Mouse (Mus musculus): ENCODE results near the gene Aldh1a1. TPM values are rescaled to one million over a fixed set of nuclear protein-coding genes. Genes with fewer than 3 reads are reported as not detected.
"Not testable (repeated sequence)": the region's sequence is repeated elsewhere in the genome, so short reads cannot be mapped to it uniquely, and the experiment has no call there.

Aldh1a1 gene
- polyA plus RNA-seq, 1 experiment, result 242 TPM

DNA sequence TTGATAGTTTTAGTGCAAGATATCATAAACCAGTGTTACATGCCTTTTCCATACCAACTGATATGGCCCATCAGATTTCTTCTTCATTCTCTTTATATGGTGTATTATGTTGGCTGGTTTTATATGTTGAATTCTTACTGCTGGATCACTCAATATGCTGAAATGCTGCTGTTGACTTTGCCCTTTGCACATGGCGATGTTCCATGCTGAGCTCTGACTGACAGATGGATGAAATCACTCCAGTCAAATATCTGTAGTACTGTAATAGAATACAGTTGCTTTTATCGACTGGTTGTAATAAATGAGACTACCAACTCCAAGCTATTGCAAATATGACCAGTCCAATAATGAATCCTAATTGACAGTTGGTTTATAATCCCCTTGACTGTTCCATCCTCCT lies 19.5 kb downstream of the Aldh1a1 start:
- no peaks in the 10 kb centered on the region; the same call in 1 of the 2 replicates for H3K4me1 ChIP-seq (ENCODE audit: control insufficient read depth, insufficient read depth, low read length)
- WGBS, result 79% methylated on average over 2 of the region's 2 CpGs
- TF ChIP-seq POLR2A (IDR thresholded peaks at IDR 0.05; ENCODE audit: borderline replicate concordance, extremely low read depth, low read depth, low read length) (no peak), CTCF (IDR thresholded peaks at IDR 0.05; ENCODE audit: insufficient read depth, low read length) (no peak)
- no peak for DNase-seq
- no peak overlapping the region for H3K4me3 ChIP-seq (replicated peaks; ENCODE audit: extremely low read depth, low read depth, low read length)

DNA sequence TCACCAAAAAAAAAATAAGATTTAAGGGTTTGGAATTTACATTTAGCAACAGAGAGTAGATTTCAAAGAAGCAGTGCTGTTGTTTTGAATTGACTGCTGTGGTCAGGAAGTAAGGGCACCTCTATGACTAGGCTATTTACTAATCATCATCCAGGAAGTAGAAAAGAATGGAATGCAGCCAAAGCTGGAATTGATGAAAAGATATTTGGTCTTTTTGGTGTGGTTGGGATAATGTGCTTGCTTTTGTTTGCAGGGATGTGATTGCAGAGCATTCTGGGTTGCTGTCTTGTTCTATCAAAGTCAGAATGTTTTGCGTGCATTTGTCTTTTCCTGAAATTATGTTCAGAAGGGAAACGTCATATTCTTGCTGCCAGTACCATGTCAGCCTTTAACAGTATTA lies 20.7 kb downstream of the Aldh1a1 start:
- TF ChIP-seq CTCF (IDR thresholded peaks at IDR 0.05; ENCODE audit: insufficient read depth, low read length), result no peak
- no peak for TF ChIP-seq POLR2A (IDR thresholded peaks at IDR 0.05; ENCODE audit: borderline replicate concordance, extremely low read depth, low read depth, low read length)
- no peak overlapping the region for H3K4me3 ChIP-seq (replicated peaks; ENCODE audit: extremely low read depth, low read depth, low read length)
- no peaks in the 10 kb centered on the region; the same call in 1 of the 2 replicates for H3K4me1 ChIP-seq (ENCODE audit: control insufficient read depth, insufficient read depth, low read length)
- WGBS, result 60% methylated on average over 2 of the region's 2 CpGs
- no peak for DNase-seq

DNA sequence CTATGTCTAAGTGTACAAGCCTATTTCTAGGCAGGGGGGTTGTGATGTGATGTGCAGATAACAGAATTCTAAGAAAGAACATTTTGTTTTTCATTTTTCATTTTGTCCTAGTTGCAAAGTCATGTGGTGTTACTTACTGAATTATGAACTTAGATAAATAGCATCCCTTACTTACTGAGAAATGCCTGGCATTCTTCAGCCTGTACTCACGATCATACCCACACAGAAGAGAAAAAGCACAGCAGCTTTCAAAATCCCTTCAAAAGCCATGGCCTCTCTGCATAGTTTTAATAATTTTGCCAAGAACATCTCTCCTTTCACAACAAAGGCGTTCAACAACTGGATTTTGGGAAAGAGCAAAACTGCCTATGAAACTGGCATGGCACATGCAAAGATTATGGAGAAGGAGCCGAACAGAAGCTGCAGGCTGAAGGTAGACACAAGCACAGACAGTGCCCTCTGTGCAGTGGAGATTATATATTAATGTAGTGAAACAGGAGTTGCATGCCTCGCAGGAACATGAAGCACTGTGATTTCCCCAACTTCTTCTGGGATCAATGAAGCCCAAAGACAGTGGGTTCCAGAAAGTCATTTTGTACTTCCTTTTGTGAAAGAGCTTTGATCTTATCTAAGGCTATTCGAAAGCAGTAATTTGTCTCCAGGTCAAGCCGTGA lies 21.3 kb downstream of the Aldh1a1 start:
- TF ChIP-seq POLR2A (IDR thresholded peaks at IDR 0.05; ENCODE audit: borderline replicate concordance, extremely low read depth, low read depth, low read length), result no peak
- no peak for TF ChIP-seq CTCF (IDR thresholded peaks at IDR 0.05; ENCODE audit: insufficient read depth, low read length)
- DNase-seq, result no peak
- 45% methylated on average over 6 of the region's 6 CpGs for WGBS
- no peaks in the 10 kb centered on the region for H3K4me1 ChIP-seq (ENCODE audit: control insufficient read depth, insufficient read depth, low read length)
- H3K4me3 ChIP-seq (replicated peaks; ENCODE audit: extremely low read depth, low read depth, low read length), result no peak overlapping the region

DNA sequence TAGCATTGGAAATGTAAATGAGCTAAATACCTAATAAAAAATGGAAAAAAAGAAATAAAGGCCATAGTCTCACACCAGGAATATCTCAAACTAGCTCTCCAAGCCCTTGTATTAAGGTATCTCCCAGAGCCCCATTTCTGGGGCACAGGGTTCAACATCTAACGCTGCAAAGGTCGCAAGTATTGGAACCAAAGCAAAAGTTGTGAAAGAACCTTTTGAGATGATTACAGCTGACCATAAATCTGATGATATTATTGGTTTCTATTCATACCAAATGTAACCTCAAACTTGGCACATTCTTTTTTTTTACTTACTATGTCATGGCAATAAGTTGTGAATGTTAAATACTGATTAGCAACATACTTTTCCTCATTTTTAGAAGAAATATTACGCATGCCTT lies 24.0 kb downstream of the Aldh1a1 start:
- WGBS, result 78% methylated on average over 3 of the region's 3 CpGs
- no peak for DNase-seq
- Histone ChIP-seq H3K4me3 (replicated peaks; ENCODE audit: extremely low read depth, low read depth, low read length) (no peak overlapping the region), H3K4me1 (ENCODE audit: control insufficient read depth, insufficient read depth, low read length) (no peaks in the 10 kb centered on the region)
- TF ChIP-seq POLR2A (IDR thresholded peaks at IDR 0.05; ENCODE audit: borderline replicate concordance, extremely low read depth, low read depth, low read length) (no peak), CTCF (IDR thresholded peaks at IDR 0.05; ENCODE audit: insufficient read depth, low read length) (no peak)

DNA sequence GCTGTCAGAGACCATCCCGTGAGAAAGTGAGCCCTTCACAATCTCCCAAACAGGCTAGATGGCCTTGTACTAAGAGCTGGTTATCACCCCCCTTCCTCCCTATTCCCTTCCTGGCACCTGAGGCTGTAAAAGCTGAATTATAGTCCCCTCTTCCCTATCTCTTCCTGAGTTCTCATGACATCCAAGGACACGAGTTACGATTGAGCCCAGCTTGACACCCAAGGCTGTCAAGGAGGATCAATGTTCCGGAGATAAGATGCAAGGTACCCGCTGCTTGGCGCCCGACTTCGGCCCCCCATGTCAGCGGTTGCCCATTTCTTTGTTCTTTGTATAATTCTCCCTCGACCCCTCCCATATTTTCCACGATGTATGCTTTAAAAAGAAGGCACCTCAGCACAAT lies 36.6 kb downstream of the Aldh1a1 start:
- not testable (repeated sequence) for DNase-seq; H3K4me1 ChIP-seq (ENCODE audit: control insufficient read depth, insufficient read depth, low read length); H3K4me3 ChIP-seq (replicated peaks; ENCODE audit: extremely low read depth, low read depth, low read length)
- WGBS, result 80% methylated on average over 11 of the region's 11 CpGs

DNA sequence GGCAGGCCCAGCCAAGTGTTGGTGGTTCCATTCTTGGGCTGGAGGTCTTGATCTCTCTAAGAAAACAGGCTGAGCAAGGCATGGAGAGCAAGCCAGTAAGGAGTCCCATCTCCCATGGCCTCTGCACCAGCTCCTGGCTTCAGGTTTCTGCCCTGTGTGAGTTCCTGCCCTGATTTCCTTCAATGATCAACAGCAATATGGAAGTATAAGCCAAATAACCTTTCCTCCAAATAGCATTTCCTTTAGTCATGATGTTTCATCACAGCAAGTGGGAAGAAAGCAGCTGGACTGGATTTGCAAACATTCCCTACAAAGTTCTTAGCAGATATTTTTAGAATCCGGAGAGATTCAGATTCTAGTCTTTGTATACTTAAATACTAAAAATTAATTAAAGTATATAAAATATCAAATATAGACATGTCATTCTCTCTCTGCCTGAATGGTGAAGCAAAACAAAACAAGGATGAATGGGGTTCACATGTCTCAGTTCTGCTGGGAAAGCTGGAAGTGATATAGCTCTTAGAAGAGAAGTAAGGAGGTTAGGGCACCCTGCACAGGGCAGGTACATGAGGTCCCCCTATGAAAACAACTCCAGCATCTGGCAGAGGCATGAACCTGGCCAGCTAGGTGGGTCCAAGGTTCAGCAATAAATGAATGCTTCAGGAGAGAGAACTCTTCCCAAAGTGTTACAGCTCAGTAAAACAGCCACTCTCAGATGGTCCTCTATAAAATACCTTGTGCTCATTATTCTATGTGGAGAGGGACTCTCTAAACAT lies 37.6 kb downstream of the Aldh1a1 start:
- H3K4me3 ChIP-seq (replicated peaks; ENCODE audit: extremely low read depth, low read depth, low read length), result no peak overlapping the region
- 41% methylated on average over 1 of the region's 1 CpGs for WGBS
- TF ChIP-seq POLR2A (IDR thresholded peaks at IDR 0.05; ENCODE audit: borderline replicate concordance, extremely low read depth, low read depth, low read length), result no peak
- no peak for TF ChIP-seq CTCF (IDR thresholded peaks at IDR 0.05; ENCODE audit: insufficient read depth, low read length)
- H3K4me1 ChIP-seq (ENCODE audit: control insufficient read depth, insufficient read depth, low read length), result peaks cover 5% of the 10 kb centered on the region
- no peak for DNase-seq

DNA sequence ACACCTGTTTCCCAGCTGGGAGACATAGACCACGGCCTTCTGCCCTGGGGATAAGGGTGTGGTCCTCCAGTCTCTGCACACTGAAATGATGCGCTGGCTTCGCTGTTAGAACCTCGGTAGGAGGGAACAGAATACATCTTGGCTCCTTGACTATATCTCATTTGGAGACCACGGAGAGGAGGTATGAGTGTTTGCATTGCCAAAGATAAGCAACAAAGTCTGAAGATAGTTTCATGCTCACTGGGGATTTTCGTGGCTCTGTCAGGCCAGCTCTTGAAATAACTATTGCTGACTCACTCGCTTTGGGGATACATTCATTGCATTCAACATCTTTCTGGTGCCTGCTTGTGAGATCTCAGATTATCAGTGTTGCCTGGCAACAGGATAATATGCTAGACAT lies 44.0 kb downstream of the Aldh1a1 start:
- no peak for DNase-seq
- H3K4me1 ChIP-seq (ENCODE audit: control insufficient read depth, insufficient read depth, low read length), result no peaks in the 10 kb centered on the region
- H3K4me3 ChIP-seq (replicated peaks; ENCODE audit: extremely low read depth, low read depth, low read length), result no peak overlapping the region
- TF ChIP-seq CTCF (IDR thresholded peaks at IDR 0.05; ENCODE audit: insufficient read depth, low read length) (no peak), POLR2A (IDR thresholded peaks at IDR 0.05; ENCODE audit: borderline replicate concordance, extremely low read depth, low read depth, low read length) (no peak)
- 46% methylated on average over 7 of the region's 7 CpGs for WGBS

DNA sequence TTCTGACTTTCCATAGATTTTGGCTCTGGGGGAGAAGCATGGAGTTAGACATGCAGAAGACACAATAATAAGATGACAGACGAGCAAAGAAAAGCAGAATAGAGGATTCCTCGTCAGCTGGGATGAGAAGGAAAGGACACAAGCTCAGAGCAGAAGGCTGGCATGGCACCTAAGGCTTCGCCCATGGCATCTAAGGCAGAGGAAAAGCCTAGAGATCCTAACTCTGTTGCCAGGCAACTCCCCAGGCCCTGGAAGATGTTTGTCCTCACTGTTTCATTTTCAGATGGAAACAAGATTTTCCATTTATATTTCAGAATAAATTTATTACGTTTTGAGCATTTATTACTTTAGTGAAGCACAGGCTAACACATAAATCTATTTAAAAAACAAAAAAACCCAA lies 48.5 kb downstream of the Aldh1a1 start:
- no peak overlapping the region for H3K4me3 ChIP-seq (replicated peaks; ENCODE audit: extremely low read depth, low read depth, low read length)
- WGBS, result 60% methylated on average over 4 of the region's 4 CpGs
- TF ChIP-seq POLR2A (IDR thresholded peaks at IDR 0.05; ENCODE audit: borderline replicate concordance, extremely low read depth, low read depth, low read length) (no peak), CTCF (IDR thresholded peaks at IDR 0.05; ENCODE audit: insufficient read depth, low read length) (no peak)

DNA sequence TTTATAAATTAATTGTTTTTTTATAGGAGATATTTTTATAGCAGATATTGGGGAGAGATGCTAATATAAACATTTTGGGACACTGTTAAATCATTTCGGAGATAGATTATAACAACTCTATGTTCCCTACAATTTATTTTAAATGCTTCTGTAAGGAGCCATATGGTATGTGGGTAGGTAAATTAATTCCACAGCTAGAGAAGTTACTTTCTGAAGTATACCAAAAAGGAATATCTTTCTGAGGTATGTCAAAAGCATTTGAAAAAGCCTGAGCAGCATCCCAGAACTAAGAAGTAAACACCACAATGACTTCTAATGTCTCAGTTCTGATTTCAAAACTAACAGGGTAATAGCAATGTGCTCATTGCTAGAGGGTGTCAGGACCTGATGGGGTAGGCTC lies 49.4 kb downstream of the Aldh1a1 start:
- Histone ChIP-seq H3K4me3 (replicated peaks; ENCODE audit: extremely low read depth, low read depth, low read length) (no peak overlapping the region), H3K4me1 (ENCODE audit: control insufficient read depth, insufficient read depth, low read length) (no peaks in the 10 kb centered on the region)
- TF ChIP-seq POLR2A (IDR thresholded peaks at IDR 0.05; ENCODE audit: borderline replicate concordance, extremely low read depth, low read depth, low read length) (no peak), CTCF (IDR thresholded peaks at IDR 0.05; ENCODE audit: insufficient read depth, low read length) (no peak)
- 81% methylated on average over 1 of the region's 1 CpGs for WGBS
- no peak for DNase-seq

More for the DNA sequence above, 48.5 kb downstream of the Aldh1a1 start:
- H3K4me1 ChIP-seq (ENCODE audit: control insufficient read depth, insufficient read depth, low read length), result no peaks in the 10 kb centered on the region
- DNase-seq, result no peak

DNA sequence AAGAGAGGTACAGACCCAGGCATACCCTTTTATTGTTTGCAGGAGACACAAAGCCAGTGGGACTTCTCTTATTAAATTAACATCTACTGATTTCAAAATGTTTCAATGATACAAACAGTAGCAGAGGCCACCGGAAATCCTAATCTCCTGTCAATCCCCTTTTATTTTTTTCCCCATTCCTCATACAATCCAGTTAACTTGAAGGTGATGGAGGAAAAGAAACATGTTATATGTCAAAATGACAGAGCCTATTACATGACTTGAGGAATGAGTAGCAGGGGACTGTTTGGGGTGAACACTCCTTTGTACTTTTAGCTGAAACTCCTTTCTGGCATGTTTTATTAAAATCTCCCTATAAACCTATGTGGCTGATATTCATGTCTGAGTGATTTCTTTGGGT lies 51.3 kb downstream of the Aldh1a1 start:
- Histone ChIP-seq H3K4me3 (replicated peaks; ENCODE audit: extremely low read depth, low read depth, low read length) (no peak overlapping the region), H3K4me1 (ENCODE audit: control insufficient read depth, insufficient read depth, low read length) (no peaks in the 10 kb centered on the region)
- TF ChIP-seq CTCF (IDR thresholded peaks at IDR 0.05; ENCODE audit: insufficient read depth, low read length), result no peak
- no peak for TF ChIP-seq POLR2A (IDR thresholded peaks at IDR 0.05; ENCODE audit: borderline replicate concordance, extremely low read depth, low read depth, low read length)
- DNase-seq, result no peak
- WGBS, result 61% methylated on average over 1 of the region's 1 CpGs
